Mouse (Mus musculus): ENCODE results near the gene Gfer.

Gfer gene

DNA sequence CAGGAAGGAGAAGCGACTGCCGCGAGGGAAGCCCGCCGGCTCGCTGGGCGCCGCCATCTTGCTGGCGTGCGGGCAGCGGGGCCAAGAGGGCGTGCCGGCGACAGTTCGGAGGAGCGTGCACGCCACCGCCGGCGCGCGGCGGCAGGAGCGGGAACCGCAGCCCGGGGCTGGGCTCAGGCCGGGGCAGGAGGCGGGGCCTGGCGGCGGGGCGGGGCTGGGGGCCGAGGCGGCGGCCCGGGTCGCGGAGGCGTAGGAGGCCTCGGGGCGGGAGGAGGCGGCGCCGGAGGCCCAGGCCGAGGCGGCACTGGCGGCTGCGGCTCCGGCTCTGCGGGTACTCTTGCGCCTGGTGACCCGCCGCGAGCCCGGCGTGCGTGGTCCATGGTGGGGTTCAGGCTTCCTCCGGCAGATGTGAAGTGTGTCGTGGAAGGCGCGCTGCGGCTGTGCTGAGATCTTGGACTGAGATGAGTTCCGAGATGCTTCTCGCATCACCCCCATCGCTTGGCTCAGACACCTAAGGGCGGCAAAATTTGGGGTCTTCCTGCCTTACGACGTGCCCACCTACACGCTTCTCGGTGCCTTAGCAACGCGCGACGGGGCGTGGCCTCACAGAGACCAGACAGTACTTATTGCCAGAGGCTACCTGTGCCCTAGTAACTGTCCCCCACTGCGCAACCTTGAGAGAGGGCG is at the start of gene Gfer, which contains the start of gene Noxo1:
Gfer (minus strand) TSS at position 146 of the 687 bp plus-strand sequence.
Noxo1 (plus strand) TSS at position 224 of the 687 bp plus-strand sequence.
- peak; percentile 77 for DNase-seq

DNA sequence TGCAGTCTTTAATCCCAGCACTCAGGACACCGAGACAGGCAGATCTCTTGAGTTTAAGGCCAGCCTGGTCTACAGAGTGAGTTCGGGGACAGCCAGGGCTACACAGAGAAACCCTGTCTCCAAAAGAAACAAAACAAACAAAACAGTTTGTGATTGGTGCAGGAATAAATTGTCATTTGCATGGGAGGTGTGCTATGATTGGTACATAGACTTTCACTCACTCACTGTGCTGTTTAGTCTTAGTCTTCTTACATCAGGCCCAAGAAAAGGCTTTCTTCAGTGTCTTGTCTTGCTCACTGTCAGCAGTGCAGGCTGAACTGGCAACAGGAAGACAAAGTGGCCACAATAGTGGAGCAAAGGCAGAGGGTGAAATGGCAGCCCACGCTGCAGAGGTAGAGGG is 48.4 kb upstream of the Gfer start:
- DNase-seq, result no peak

GRCm38 (mm10) chr17:24743896-24744295 is 47.9 kb upstream of the Gfer start:
- no peak for DNase-seq

DNA sequence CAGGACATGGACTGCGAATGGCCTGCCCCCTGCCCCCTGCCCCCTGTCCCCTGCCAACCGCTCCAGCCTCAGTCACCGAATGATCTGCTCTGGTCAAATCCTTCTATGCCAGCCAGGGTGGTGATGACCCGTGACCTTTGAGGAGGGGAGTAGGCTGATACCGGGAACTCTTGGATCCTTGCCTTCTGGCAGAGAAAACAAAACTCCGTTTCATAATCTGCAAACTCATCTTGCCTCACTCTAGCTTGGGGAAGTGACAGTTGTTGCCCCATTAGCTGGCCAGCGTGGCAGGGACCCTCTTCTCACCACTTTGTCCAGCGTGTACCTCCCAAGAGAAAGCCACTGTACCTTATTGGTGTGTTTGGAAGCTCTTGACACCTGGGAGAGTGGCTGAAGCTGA is 46.4 kb upstream of the Gfer start:
- no peak for DNase-seq

- no peak for DNase-seq
These were observed 44.0 kb upstream of the Gfer start for GRCm38 (mm10) chr17:24739926-24740325.

DNA sequence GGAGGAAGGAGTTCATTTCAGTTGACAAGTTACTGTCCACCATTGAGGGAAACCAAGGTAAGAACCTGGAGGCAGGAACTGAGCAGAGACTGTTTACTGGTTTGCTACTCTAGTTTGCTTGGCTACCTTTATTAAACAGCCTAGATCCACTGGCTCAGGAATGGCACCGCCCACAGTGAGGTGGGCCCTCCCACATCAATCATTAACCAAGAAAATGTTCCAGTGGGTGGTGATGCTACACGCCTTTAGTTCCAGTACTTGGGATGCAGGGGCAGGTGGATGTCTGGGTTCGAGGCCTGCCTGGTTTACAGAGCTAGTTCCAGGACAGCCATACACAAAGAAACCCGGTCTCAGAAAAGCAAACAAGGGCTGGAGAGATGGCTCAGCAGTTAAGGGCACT is 42.3 kb upstream of the Gfer start:
- no peak for DNase-seq

GRCm38 (mm10) chr17:24737135-24737810 is 41.3 kb upstream of the Gfer start:
- no peak for DNase-seq

- DNase-seq, result peak; percentile 88
These were observed 40.5 kb upstream of the Gfer start, which contains the start of gene Msrb1 for GRCm38 (mm10) chr17:24736330-24737051. TSS of gene Msrb1 (plus strand) at chr17:24736642.

- DNase-seq, result no peak
These were observed 39.5 kb upstream of the Gfer start for GRCm38 (mm10) chr17:24735446-24735845.

DNA sequence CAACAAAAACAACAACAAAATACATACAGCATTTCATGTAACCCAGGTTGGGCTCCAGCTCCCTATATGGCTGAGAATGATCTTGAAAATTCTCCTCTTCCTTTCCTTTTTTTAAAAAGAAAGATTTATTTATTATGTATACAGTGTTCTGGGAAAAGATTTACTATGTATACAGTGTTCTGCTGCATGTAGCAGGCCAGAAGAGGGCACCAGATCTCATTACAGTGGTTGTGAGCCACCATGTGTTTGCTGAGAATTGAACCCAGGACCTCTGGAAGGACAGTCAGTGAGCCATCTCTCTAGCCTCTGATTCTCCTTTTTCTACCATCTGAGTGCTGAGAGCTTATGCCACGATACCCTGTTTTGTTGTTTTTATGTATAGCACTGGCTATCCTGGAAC is 38.6 kb upstream of the Gfer start:
- DNase-seq, result no peak

GRCm38 (mm10) chr17:24733434-24734050 is 37.6 kb upstream of the Gfer start:
- no peak for DNase-seq

- no peak for DNase-seq
These were observed 36.4 kb upstream of the Gfer start for GRCm38 (mm10) chr17:24732233-24732935.

GRCm38 (mm10) chr17:24730787-24731186 is 34.8 kb upstream of the Gfer start:
- DNase-seq, result no peak

DNA sequence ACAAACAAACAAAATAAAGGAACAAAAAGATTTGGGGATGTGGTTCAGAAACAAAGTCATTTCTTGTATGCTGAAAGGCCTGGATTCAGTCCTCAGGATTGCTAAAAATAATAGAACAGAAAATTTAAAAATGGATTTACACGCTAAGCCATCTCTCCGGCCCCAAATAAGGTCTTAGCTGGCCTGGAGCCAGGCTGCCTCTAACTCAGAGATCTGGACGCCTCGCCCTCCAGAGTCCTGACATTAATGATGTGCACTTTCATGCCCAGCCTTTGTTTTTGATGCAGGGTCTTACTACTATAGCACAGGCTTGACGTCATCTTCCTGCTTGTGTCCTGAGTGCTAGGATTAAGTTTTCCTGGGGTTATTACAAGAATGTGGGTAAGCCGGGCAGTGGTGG is 33.1 kb upstream of the Gfer start:
- no peak for DNase-seq

DNA sequence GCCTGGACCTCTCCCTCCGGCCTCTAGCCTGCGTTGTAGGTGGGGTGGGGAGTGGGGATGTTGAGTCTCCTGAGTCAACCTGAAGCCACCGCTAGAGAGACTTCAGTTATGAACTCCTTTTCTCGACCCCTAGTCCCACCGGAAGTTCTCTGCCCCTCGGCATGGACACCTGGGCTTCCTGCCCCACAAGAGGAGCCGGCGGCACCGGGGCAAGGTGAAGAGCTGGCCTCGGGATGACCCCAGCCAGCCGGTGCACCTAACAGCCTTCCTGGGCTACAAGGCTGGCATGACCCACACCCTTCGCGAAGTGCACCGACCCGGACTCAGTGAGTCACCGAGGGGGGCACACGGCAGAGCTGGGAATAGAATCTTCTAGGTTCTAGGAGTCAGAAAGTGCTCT is 32.2 kb upstream of the Gfer start:
- DNase-seq, result no peak

GRCm38 (mm10) chr17:24727618-24728017 is 31.7 kb upstream of the Gfer start, which contains the start of gene Rpl3l:
TSS of gene Rpl3l (plus strand) at chr17:24727820.
- DNase-seq, result no peak

GRCm38 (mm10) chr17:24725637-24726390 is 29.9 kb upstream of the Gfer start:
- no peak for DNase-seq

DNA sequence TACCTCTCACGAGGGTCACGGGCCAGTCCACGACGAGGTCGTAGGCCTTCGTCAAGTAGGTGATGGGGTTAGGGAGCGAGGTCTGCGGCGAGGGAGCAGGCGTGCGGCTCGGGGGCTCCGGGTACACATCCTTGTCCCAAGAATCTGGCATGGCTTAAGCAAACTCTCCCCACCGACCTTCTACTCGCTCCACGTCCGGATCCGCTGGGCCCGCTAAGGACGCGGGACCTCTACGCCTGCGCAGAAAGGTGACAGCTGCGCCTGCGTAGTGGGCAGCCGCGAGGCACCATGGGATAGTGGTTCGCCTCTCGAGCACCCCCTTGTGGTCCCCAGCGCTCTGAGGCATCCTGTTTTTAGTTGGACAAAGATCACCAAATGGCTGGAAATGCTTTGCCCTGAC is 28.2 kb upstream of the Gfer start, which contains the start of gene Ndufb10:
Ndufb10 (minus strand) TSS at position 295 of the 400 bp plus-strand sequence.
- peak; percentile 98 for DNase-seq

GRCm38 (mm10) chr17:24723881-24724180 is 27.9 kb upstream of the Gfer start:
- no peak for DNase-seq

DNA sequence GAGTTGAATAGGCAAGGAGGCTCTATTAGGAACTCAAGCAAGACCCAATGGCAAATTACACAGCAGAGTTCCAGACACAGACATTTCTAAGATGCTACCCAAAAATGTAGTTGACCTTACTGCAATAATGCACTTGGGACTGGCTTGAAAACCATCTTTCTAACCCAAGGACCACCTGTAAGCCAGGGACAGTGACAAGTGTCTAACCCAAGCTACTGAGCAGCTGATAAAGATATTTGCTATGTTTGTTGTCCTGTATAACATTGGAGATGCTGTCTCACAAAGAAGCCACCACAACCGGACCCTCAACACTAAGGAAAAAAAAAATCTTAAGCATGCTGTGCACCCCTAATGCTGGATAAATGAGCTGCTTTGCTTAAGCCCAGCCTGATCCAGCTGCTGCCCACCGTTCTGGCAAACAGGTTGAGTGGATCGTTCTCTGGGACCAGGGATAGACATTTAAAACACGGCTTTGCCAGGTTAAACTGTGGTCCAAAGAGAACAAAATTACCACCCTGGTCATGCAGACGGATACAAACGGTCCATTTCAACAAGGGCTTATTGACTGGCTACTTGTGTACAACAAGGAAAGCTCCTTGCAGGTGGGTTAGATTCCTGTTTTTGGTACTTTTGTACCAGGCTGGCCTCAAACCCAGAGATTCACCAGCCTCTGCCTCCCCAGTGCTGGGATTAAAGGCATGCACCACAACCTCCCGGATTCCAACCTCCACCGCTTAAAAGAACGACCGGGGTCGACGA is 27.3 kb upstream of the Gfer start:
- no peak for DNase-seq
